Mouse (Mus musculus): Measurements from ENCODE around the gene Eif2d. TPM values are rescaled to one million over a fixed set of nuclear protein-coding genes. Genes with fewer than 3 reads are reported as not detected.
A peak's percentile ranks its signal among the peaks of the same experiment; 100 is the strongest.
"Not testable (repeated sequence)": the region's sequence is repeated elsewhere in the genome, so short reads cannot be mapped to it uniquely, and the experiment has no call there.

Eif2d gene
- polyA plus RNA-seq, 1 experiment from 2014 or later, result 66.1 TPM

DNA sequence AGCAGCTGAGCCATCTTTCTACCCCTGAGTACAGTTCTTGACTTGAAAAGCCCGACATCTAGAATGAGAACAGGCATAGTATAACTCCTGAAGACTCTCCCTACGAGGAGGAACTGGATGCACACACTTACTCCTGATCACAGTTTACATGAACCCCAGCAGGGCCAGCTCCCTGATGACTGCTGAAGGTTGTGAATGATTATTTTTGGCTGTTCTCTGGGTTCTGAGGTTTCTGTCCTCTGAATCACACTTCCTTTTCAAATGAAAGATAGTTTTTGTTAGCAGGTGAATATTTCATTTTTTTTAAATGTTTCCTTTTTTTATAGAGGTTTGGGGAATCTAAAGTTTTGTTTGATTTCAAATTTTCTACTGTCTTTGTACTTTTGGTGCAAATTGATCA is 11.5 kb upstream of the Eif2d start:
- H3K36me3 ChIP-seq, result no peaks in the 10 kb centered on the region
- ATAC-seq (ENCODE audit: insufficient number of reproducible peaks, insufficient read depth, low FRiP score, low TSS enrichment, low read depth), result no peak
- H3K4me2 ChIP-seq, result no peak overlapping the region
- H3K9ac ChIP-seq (replicated peaks), result no peak overlapping the region
- 51% methylated on average over 2 of the region's 2 CpGs for WGBS
- no peaks in the 10 kb centered on the region for H3K4me1 ChIP-seq (replicated peaks)
- no peaks in the 10 kb centered on the region for H3K27me3 ChIP-seq
- no peak overlapping the region for H3K4me3 ChIP-seq (replicated peaks)
- no peak overlapping the region for H3K27ac ChIP-seq
- H3K9me3 ChIP-seq, result no peaks in the 10 kb centered on the region

DNA sequence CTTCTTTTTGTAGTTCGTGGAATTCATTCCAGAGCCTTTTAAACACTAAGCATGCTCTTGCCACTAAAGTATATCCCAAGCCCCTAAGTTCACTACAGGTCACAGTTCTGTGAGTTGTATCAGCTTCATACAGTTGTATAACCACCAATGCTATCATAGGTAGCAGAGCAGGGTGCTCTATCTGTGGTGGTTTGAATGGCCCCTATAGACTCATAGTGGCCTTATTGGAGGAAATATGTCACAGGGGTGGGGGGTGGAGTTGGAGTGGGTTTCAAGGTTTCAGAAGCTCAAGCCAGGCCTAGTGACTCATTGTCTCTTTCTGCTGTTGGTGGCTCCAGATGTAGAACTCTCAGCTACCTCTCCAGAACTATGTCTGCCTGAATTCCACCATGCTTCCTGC is 10.5 kb upstream of the Eif2d start:
- no peaks in the 10 kb centered on the region for H3K36me3 ChIP-seq
- H3K4me1 ChIP-seq (replicated peaks), result no peaks in the 10 kb centered on the region
- no peaks in the 10 kb centered on the region for H3K27me3 ChIP-seq
- no peaks in the 10 kb centered on the region for H3K9me3 ChIP-seq
- no peak for ATAC-seq (ENCODE audit: insufficient number of reproducible peaks, insufficient read depth, low FRiP score, low TSS enrichment, low read depth)
- H3K4me2 ChIP-seq, result no peak overlapping the region
- no peak overlapping the region for H3K9ac ChIP-seq (replicated peaks)
- 76% methylated on average over 1 of the region's 1 CpGs for WGBS
- H3K27ac ChIP-seq, result no peak overlapping the region
- H3K4me3 ChIP-seq (replicated peaks), result no peak overlapping the region

DNA sequence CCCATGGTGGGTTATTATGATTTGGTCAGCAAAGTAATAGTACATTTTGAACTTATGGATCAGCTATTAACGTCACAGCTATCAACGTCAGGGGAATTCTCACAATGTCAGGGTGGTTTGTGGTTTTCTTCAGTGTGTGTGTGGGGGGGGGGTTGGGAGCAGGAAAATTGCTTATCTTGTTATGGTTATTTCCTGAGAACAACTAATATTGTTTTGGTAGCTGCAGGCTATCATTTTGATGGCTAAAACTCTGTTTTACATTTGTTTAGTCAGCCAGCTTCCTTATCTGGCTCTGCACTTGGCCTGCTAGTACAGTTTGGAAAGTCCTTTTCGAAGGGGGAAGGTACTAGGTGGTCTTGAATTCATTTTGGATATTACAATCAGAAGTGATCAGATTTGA is 7.8 kb upstream of the Eif2d start:
- not testable (repeated sequence) for H3K4me2 ChIP-seq; ATAC-seq (ENCODE audit: insufficient number of reproducible peaks, insufficient read depth, low FRiP score, low TSS enrichment, low read depth); H3K27me3 ChIP-seq; H3K9ac ChIP-seq (replicated peaks); H3K4me1 ChIP-seq (replicated peaks); H3K4me3 ChIP-seq (replicated peaks); H3K36me3 ChIP-seq; H3K27ac ChIP-seq; H3K9me3 ChIP-seq
- WGBS, result 90% methylated on average over 3 of the region's 3 CpGs

DNA sequence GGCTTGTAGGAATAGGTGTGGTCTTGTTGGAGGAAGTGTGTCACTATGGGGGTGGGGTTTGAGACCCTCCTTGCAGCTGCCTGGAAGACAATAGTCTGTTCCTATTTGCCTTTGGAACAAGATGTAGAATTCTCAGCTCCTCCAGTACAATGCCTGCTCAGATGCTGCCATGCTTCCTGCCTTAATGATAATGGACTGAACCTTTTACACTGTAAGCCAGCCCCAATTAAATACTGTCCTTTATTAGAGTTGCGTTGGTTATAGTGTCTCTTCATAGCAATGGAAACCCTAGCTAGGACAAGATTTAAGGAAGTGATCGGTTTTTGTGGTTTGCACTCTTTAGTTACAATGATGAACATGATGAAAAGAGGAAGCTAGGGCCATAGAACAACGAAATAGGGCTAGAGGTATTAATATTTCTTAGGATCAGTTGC is 6.8 kb upstream of the Eif2d start:
- H3K9me3 ChIP-seq, result no peaks in the 10 kb centered on the region
- WGBS, result 83% methylated on average over 3 of the region's 3 CpGs
- H3K4me2 ChIP-seq, result no peak overlapping the region
- H3K27me3 ChIP-seq, result no peaks in the 10 kb centered on the region
- H3K36me3 ChIP-seq, result no peaks in the 10 kb centered on the region
- H3K27ac ChIP-seq, result no peak overlapping the region
- no peak overlapping the region for H3K9ac ChIP-seq (replicated peaks)
- no peaks in the 10 kb centered on the region for H3K4me1 ChIP-seq (replicated peaks)
- no peak for ATAC-seq (ENCODE audit: insufficient number of reproducible peaks, insufficient read depth, low FRiP score, low TSS enrichment, low read depth)
- H3K4me3 ChIP-seq (replicated peaks), result no peak overlapping the region

DNA sequence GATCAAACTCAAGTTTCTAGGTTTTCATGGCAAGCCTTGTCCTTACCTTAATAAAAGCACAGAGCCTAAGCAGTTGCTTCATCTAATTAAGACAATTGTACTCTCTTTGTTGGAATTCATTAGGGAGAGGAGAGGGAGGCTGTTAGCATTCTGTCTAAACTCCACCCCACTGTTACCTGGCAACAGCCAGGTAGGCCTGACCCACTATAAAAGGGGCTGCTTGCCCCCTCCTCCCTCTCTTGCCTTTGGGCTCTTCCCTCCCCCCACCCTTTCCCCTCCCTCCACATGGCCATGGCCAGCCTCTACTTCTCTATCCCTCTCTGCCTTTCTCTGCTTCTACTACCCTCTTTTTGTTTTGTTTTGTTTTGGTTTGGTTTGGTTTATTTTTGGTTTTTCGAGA is 3.5 kb upstream of the Eif2d start:
- Histone ChIP-seq H3K4me1 (replicated peaks) (peaks cover 11% of the 10 kb centered on the region), H3K4me2 (no peak overlapping the region), H3K9me3 (no peaks in the 10 kb centered on the region), H3K9ac (replicated peaks) (no peak overlapping the region), H3K27ac (no peak overlapping the region), H3K27me3 (no peaks in the 10 kb centered on the region), H3K36me3 (no peaks in the 10 kb centered on the region), H3K4me3 (replicated peaks) (no peak overlapping the region)
- 93% methylated on average over 1 of the region's 1 CpGs for WGBS
- ATAC-seq (ENCODE audit: insufficient number of reproducible peaks, insufficient read depth, low FRiP score, low TSS enrichment, low read depth), result no peak

DNA sequence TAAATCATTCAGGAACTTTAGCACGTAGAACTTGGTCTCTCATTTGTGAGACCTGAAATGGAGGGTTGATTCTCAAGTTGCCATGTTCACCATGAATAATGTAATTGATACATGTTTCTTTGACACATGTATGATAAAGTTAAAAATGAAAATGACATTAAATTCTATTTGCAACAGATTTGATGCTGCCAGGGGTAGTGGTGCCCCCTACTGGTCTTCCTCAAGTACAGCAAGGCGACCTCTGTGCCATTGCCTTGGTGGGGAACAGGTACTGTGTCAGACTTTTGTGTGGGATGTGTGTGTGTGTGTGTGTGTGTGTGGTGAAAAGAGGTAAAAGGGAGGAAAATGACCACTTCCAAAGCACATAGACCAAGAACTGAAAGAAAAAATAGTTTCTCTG is 2.5 kb downstream of the Eif2d start:
- Histone ChIP-seq H3K4me1 (replicated peaks) (peaks cover 11% of the 10 kb centered on the region), H3K9ac (replicated peaks) (no peak overlapping the region), H3K27me3 (no peaks in the 10 kb centered on the region), H3K9me3 (no peaks in the 10 kb centered on the region), H3K36me3 (peaks cover 31% of the 10 kb centered on the region), H3K4me2 (no peak overlapping the region), H3K4me3 (replicated peaks) (no peak overlapping the region), H3K27ac (no peak overlapping the region)
- no peak for ATAC-seq (ENCODE audit: insufficient number of reproducible peaks, insufficient read depth, low FRiP score, low TSS enrichment, low read depth)
- 59% methylated on average over 2 of the region's 2 CpGs for whole genome bisulfite sequencing

DNA sequence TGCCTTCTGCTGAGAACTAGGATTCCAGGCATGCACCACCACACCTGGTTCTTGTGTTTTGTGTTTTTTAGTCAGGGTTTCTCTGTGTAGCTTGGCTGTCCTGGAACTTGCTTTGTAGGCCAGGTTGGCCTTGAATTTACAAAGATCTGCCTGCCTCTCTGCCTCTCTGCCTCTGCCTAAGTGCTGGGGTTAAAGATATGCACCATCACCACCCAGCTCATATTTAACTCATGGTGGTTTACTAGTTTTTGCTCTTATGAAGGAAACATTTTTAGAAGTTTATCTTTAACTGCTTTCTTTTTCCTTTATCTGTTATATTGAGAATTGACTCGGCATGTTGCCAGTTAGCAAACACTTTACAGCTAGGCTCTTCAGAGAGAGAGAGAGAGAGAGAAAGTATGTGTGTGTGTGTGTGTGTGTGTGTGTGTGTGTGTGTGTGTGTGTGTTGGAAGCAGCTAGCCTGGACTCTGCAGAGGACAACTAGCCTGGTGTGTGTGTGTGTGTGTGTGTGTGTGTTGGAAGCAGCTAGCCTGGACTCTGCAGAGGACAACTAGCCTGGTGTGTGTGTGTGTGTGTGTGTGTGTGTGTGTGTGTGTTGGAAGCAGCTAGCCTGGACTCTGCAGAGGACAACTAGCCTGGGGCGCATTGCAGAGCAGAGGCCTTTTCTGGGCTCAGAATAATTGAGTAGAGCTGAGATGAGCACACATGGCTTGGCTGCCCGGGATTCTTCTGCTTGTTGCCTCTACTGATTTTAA is 6.8 kb downstream of the Eif2d start:
- H3K4me3 ChIP-seq (replicated peaks); H3K9me3 ChIP-seq; H3K27me3 ChIP-seq; H3K9ac ChIP-seq (replicated peaks); H3K4me2 ChIP-seq; H3K27ac ChIP-seq; H3K4me1 ChIP-seq (replicated peaks): not testable (repeated sequence)
- 80% methylated on average over 3 of the region's 3 CpGs for WGBS
- H3K36me3 ChIP-seq, result peaks cover 70% of the 10 kb centered on the region
- 0 out of 2 replicates have a peak, but pooled peaks have one; percentile 56 for ATAC-seq (ENCODE audit: insufficient number of reproducible peaks, insufficient read depth, low FRiP score, low TSS enrichment, low read depth)

DNA sequence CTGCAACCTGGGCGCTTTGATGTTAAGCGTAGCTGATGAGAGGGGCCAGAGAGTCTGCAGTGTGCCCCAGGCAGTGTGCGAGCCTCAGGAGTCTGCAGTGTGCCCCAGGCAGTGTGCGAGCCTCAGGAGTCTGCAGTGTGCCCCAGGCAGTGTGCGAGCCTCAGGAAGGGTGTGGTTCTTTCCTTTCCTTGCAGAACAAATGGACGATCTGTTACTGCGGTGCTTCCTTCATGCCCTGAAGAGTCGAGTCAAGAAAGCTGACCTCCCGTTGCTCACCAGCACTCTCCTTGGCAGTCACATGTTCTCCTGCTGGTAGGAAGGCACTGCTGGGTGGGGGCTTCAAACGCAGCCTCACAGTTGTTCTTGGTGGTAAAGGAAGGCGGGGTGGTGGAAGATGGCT is 8.1 kb downstream of the Eif2d start:
- Histone ChIP-seq H3K4me1 (replicated peaks) (no peaks in the 10 kb centered on the region), H3K36me3 (peaks cover 79% of the 10 kb centered on the region), H3K4me2 (no peak overlapping the region), H3K27me3 (no peaks in the 10 kb centered on the region), H3K9me3 (no peaks in the 10 kb centered on the region), H3K27ac (no peak overlapping the region), H3K4me3 (replicated peaks) (no peak overlapping the region), H3K9ac (replicated peaks) (no peak overlapping the region)
- no peak for ATAC-seq (ENCODE audit: insufficient number of reproducible peaks, insufficient read depth, low FRiP score, low TSS enrichment, low read depth)
- WGBS, result 82% methylated on average over 11 of the region's 11 CpGs

DNA sequence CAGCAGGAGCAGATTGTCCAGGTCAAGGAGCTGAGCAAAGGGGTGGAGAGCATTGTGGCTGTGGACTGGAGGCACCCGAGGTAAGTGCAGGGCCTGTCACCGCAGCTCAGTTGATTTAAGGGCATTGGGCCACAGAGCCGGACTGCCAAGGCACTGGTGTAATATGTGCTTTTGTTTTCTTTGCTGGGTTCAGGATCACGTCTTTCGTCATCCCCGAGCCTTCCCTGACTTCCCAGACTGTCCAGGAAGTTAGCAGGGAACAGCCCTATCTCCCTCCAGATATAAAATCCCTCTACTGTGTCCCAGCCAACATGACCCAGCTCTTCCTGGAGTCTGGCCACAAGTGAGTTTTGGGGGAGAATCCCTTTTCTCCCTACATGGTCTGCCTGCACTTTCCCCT is 11.4 kb downstream of the Eif2d start:
- Histone ChIP-seq H3K27me3 (no peaks in the 10 kb centered on the region), H3K4me3 (replicated peaks) (no peak overlapping the region), H3K36me3 (peaks cover 94% of the 10 kb centered on the region), H3K4me2 (no peak overlapping the region), H3K9me3 (no peaks in the 10 kb centered on the region), H3K4me1 (replicated peaks) (no peaks in the 10 kb centered on the region), H3K9ac (replicated peaks) (no peak overlapping the region), H3K27ac (no peak overlapping the region)
- no peak for ATAC-seq (ENCODE audit: insufficient number of reproducible peaks, insufficient read depth, low FRiP score, low TSS enrichment, low read depth)
- 83% methylated on average over 6 of the region's 6 CpGs for WGBS

DNA sequence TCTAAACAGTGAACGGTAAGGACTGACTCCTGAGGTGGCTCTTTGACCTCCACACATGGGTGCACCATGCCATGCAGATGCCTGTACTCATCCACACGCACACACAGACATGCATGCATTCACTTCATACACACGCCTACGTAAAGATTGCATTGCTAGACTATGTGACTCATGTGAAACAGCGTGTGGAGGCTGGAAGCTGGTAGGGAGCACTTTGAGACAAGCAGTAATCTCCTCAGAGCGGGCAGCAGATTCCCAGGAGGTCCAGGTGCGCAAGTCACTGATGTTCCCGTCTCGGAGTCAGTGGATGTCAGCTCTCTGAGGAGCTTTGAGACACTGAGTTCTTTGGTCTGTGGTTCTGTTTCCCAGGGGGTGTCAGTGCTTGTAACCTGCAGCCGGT is 14.6 kb downstream of the Eif2d start:
- H3K9me3 ChIP-seq, result no peaks in the 10 kb centered on the region

DNA sequence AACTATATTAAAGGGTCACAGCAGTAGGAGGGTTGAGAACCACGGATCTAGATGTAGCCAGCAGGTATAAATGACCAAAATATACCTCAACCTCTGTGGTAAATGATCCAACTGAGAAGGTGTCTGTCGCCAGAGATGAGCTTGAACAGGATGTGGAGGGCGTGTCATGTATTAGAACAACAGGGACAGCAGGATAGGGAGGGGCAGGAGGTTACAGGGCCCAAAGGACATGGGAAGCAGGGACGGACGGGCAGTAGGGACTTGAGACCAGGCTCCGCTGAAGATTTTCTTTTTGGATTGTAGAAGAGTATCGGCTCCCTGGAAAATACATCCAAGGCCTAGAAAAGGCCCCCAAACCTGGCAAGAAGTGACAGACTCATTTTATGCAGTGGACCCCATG is 20.0 kb downstream of the Eif2d start:
- Histone ChIP-seq H3K4me3 (replicated peaks) (no peak overlapping the region), H3K9me3 (no peaks in the 10 kb centered on the region), H3K4me2 (no peak overlapping the region), H3K27me3 (no peaks in the 10 kb centered on the region), H3K9ac (replicated peaks) (no peak overlapping the region), H3K4me1 (replicated peaks) (no peaks in the 10 kb centered on the region; the same call in 1 of the 2 replicates), H3K36me3 (peaks cover 97% of the 10 kb centered on the region), H3K27ac (no peak overlapping the region)
- WGBS, result 92% methylated on average over 7 of the region's 7 CpGs
- no peak for ATAC-seq (ENCODE audit: insufficient number of reproducible peaks, insufficient read depth, low FRiP score, low TSS enrichment, low read depth)

More for the DNA sequence above, 14.6 kb downstream of the Eif2d start:
- ATAC-seq (ENCODE audit: insufficient number of reproducible peaks, insufficient read depth, low FRiP score, low TSS enrichment, low read depth), result no peak
- Histone ChIP-seq H3K27me3 (no peaks in the 10 kb centered on the region), H3K4me1 (replicated peaks) (no peaks in the 10 kb centered on the region), H3K9ac (replicated peaks) (no peak overlapping the region), H3K4me2 (no peak overlapping the region), H3K36me3 (peaks cover 98% of the 10 kb centered on the region), H3K27ac (no peak overlapping the region), H3K4me3 (replicated peaks) (no peak overlapping the region)
- 96% methylated on average over 10 of the region's 10 CpGs for WGBS

DNA sequence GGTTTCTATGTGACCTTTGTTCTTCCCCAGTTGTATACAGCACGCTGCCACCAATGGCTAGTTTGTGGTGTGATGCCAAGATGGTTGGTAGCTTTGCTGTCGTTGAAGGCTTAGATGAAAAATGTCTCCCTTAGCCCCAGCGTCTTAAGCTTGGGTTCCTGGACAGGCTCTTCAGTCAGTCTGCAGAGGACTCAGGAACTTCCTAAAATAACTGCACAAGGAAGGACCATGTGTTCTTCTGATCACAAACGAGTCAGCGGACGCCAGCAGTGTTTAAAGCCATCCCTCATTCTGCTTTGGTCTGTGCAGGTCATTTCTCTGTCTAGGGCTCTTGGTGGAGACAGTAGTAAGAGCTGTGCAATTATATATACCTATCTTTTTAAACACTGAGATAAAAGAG is 20.8 kb downstream of the Eif2d start:
- Histone ChIP-seq H3K4me2 (no peak overlapping the region), H3K4me3 (replicated peaks) (no peak overlapping the region), H3K4me1 (replicated peaks) (no peaks in the 10 kb centered on the region; the same call in 1 of the 2 replicates), H3K36me3 (peaks cover 94% of the 10 kb centered on the region), H3K9ac (replicated peaks) (no peak overlapping the region), H3K9me3 (no peaks in the 10 kb centered on the region), H3K27me3 (no peaks in the 10 kb centered on the region), H3K27ac (no peak overlapping the region)
- WGBS, result 82% methylated on average over 6 of the region's 6 CpGs
- no peak for ATAC-seq (ENCODE audit: insufficient number of reproducible peaks, insufficient read depth, low FRiP score, low TSS enrichment, low read depth)
